Mouse (Mus musculus) midbrain, postnatal 0 days (tissue): ENCODE data around the gene Tmem132d. TPM values are rescaled to one million over a fixed set of nuclear protein-coding genes. Genes with fewer than 3 reads are reported as not detected.

Source experiments
- ATAC-seq: fragments of 200-750 bp; cut with Nextera tagmentation; 2 replicates; pipeline ENCODE4 v1.8.0; 2017; ENCODE audit warnings: moderate number of reproducible peaks, mild to moderate bottlenecking, moderate TSS enrichment, moderate library complexity; ENCODE audit not compliant: low FRiP score
- DNase-seq: peaks from one replicate; pipeline ENCODE4 v3.0.0-alpha.2; 2015; ENCODE audit warnings: low spot score
- H3K27ac ChIP-seq: fragments of 300-500 bp; sonication (generic); 2 replicates; pipeline ENCODE4 v1.5.1; 2014; ENCODE audit warnings: low read depth, mild to moderate bottlenecking, low read length, mixed read lengths
- H3K27me3 ChIP-seq: fragments of 300-500 bp; sonication (generic); 2 replicates; pipeline ENCODE4 v1.6.1; 2014; ENCODE audit warnings: low read length, control low read depth, mixed read lengths; ENCODE audit not compliant: insufficient read depth
- H3K36me3 ChIP-seq: fragments of 300-500 bp; sonication (generic); 2 replicates; pipeline ENCODE4 v1.6.1; 2014; ENCODE audit warnings: low read length, control low read depth, mixed read lengths; ENCODE audit not compliant: insufficient read depth
- H3K4me1 ChIP-seq: fragments of 300-500 bp; sonication (generic); 2 replicates; pipeline ENCODE4 v1.6.1; 2014; ENCODE audit warnings: mild to moderate bottlenecking, control low read depth, antibody characterized with exemption, low read length, mixed read lengths; ENCODE audit not compliant: insufficient read depth
- H3K4me2 ChIP-seq: fragments of 300-500 bp; sonication (generic); 2 replicates; pipeline ENCODE4 v1.6.1; 2014; ENCODE audit warnings: low read depth, mild to moderate bottlenecking, low read length, mixed read lengths; ENCODE audit not compliant: poor library complexity, severe bottlenecking
- H3K4me3 ChIP-seq: fragments of 300-500 bp; sonication (generic); 2 replicates; pipeline ENCODE4 v1.5.1; 2014; ENCODE audit warnings: low read depth, mild to moderate bottlenecking, low read length, moderate library complexity
- H3K9ac ChIP-seq: fragments of 300-500 bp; sonication (generic); replicated peaks from 2 replicates; pipeline ENCODE4 v1.6.1; 2014; ENCODE audit warnings: mild to moderate bottlenecking, low read length, moderate library complexity, mixed read lengths; ENCODE audit not compliant: poor library complexity, severe bottlenecking
- H3K9me3 ChIP-seq: fragments of 300-500 bp; sonication (generic); 2 replicates; pipeline ENCODE4 v1.6.1; 2016; ENCODE audit warnings: low read length, control low read depth
- CTCF ChIP-seq: IDR thresholded peaks from 2 replicates; pipeline ENCODE4 v1.5.1; 2016; ENCODE audit warnings: antibody characterized with exemption, mild to moderate bottlenecking
- WGBS: fragments of 180-500 bp; shearing (Covaris S2); extraction: QIAGEN DNeasy Blood & Tissue Kit; methylation state at CpG from one replicate; pipeline ENCODE4 v1.1.7; 2014; 5-methylcytosine and 5-hydroxymethylcytosine counted together
- polyA plus RNA-seq: library from polyadenylated mRNA; unstranded; fragments of >200 nt; fragmentation: Nextera tagmentation; extraction: Ambion mirVana; gene quantifications from 2 replicates; pipeline ENCODE4 v1.2.1, GENCODE M21; 2015
- total RNA-seq: library from RNA; depleted of rRNA; stranded (reverse); fragments of >200 nt; gene quantifications from 2 replicates; pipeline ENCODE4 v1.2.3, GENCODE M21; 2014

The Tmem132d gene
- total and polyA plus RNA-seq, 2 experiments from 2014 or later, result 4.0 to 14.7 TPM

DNA sequence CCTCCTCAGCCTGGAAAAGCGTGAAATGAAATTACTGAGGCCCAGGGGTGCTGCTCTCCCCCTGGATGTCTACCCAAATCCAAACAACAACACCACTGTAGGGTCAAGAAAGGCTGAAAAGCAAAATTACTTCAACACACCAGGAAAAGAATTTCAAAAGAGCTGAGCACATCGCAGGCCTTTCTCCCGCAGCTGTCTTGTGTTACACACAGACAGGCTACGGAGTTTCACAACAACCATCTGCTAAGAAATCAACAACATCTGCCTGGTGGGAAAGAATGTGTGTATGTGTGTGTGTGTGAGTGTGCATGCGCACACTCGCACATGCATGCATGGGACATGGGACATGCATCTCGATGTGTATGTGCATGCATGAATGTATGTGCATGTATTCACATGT, 100.1 kb downstream of the Tmem132d start:
- no peak for ATAC-seq
- Histone ChIP-seq H3K36me3 (no peaks in the 10 kb centered on the region), H3K9me3 (no peaks in the 10 kb centered on the region), H3K9ac (no peak overlapping the region), H3K4me1 (no peaks in the 10 kb centered on the region; the same call in 1 of the 2 replicates), H3K4me2 (no peak overlapping the region), H3K27me3 (no peaks in the 10 kb centered on the region), H3K27ac (no peak overlapping the region), H3K4me3 (no peak overlapping the region)
- DNase-seq, result no peak
- TF ChIP-seq CTCF, result no peak
- 84% methylated on average over 7 of the region's 7 CpGs for whole genome bisulfite sequencing

DNA sequence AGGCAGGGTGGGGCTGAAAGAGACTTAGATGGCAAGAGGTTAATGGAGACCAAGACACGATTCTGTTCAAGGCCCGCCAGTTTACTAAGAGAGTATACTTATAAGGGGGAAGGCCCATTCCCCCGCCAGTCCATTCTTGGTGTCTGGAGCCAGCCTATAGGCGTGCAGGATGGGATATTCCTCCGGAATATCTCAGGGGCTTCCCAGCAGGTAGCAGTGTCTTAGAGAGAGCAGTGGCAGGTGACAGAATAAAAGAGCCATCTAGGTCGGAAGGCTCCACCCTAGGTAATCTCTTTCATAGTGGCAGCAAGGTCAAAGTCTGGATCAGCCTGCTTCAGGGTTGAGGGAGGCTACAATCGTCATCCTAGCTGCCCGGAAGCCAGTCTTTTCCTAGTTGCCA, 102.5 kb downstream of the Tmem132d start:
- DNase-seq, result no peak
- Histone ChIP-seq H3K27me3 (no peaks in the 10 kb centered on the region), H3K9ac (no peak overlapping the region), H3K36me3 (no peaks in the 10 kb centered on the region), H3K27ac (no peak overlapping the region), H3K4me2 (no peak overlapping the region), H3K9me3 (no peaks in the 10 kb centered on the region), H3K4me3 (no peak overlapping the region), H3K4me1 (no peaks in the 10 kb centered on the region; the same call in 1 of the 2 replicates)
- 89% methylated on average over 8 of the region's 8 CpGs for WGBS
- ATAC-seq, result no peak
- TF ChIP-seq CTCF, result no peak

DNA sequence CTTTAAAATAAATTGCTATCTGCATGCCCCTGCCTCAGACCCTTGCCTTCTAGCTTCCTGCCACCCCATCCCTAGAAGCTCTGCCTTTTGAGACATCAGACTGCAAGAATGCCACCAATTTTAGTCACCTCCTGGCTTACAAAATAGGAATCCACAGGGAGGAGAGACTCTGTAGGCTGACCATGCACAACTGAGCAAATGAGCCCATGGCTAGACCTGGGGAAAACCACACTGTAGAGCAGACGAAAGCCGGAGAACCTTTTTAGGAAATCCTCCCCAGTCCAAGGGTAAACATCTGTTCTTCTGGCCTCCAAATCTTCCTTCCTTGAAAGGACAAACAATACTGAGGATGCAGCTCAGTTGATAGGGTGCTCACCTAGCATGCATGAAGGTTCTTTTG, 130.5 kb downstream of the Tmem132d start:
- Histone ChIP-seq H3K4me1 (no peaks in the 10 kb centered on the region), H3K27me3 (no peaks in the 10 kb centered on the region), H3K9me3 (no peaks in the 10 kb centered on the region), H3K9ac (no peak overlapping the region), H3K4me2 (no peak overlapping the region), H3K27ac (no peak overlapping the region), H3K36me3 (no peaks in the 10 kb centered on the region), H3K4me3 (no peak overlapping the region)
- TF ChIP-seq CTCF, result no peak
- ATAC-seq, result no peak
- WGBS, result 55% methylated on average over 2 of the region's 2 CpGs
- DNase-seq, result no peak

DNA sequence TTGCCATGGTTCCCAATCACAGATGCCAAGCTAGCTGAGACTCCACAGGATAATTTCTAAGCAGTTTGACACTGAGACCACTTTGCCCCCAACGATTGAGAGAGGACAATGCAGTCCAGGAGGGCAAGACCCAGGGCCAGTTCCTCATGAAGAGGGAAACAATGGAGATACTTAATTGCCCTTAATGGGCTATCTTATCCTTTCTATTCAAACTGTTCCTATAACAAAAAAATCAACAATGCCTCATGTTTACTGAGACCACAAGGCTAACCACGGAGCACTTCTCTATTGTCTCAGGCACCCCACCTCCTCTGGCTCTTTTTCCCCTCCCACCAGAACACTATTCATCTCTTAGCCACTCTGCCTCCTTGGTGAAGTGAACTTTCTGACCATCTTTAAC, 141.7 kb downstream of the Tmem132d start:
- DNase-seq, result no peak
- no peak for ATAC-seq
- Histone ChIP-seq H3K9me3 (no peaks in the 10 kb centered on the region), H3K4me3 (no peak overlapping the region), H3K27me3 (no peaks in the 10 kb centered on the region), H3K36me3 (no peaks in the 10 kb centered on the region), H3K4me2 (no peak overlapping the region), H3K27ac (no peak overlapping the region), H3K4me1 (no peaks in the 10 kb centered on the region), H3K9ac (no peak overlapping the region)
- 23% methylated on average over 2 of the region's 2 CpGs for WGBS
- no peak for TF ChIP-seq CTCF

DNA sequence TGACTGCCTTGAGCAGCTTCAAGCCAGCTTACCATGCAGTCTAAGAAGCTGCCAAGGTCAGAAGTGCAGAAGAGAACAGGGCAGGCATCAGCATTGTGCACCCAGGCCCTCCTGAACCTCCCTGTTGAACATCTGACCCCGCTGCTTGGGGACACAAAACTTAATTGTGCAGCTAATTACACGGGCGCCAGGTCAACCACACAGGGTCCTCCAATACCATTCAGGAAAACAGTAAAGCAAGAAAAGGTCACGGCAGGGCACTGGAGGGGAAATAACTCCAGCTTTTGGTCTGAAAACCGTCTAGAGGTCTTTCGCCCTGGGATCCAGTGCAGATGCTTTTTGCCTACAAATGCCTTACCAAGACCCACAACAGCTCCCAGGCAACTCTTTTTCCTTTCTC, 159.6 kb downstream of the Tmem132d start:
- TF ChIP-seq CTCF, result no peak
- WGBS, result 26% methylated on average over 6 of the region's 6 CpGs
- ATAC-seq (no peak), DNase-seq (no peak)
- Histone ChIP-seq H3K4me2 (no peak overlapping the region), H3K4me1 (no peaks in the 10 kb centered on the region), H3K9me3 (no peaks in the 10 kb centered on the region; the same call in 1 of the 2 replicates), H3K36me3 (no peaks in the 10 kb centered on the region), H3K4me3 (no peak overlapping the region), H3K27ac (no peak overlapping the region), H3K27me3 (no peaks in the 10 kb centered on the region), H3K9ac (no peak overlapping the region)

DNA sequence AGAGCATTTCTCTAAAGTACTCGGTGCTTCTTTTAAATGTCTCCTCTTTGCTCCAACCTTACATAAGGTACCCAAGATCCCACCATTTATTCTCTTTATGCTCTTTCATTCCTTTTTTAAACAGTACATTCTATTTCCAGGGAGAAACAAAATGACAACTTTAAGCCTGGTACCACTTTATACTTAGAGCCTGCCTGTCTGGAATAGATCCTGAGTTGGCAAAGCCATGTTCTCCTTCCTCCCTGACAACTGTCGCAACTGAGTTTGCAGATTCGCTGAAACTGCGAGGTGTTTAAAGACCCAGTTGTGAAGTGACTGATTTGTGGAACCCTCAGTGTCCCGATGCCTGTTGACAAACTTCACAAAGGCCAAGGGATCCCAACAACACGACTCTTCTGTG, 165.5 kb downstream of the Tmem132d start:
- no peak for TF ChIP-seq CTCF

More for the DNA sequence above, 165.5 kb downstream of the Tmem132d start:
- Histone ChIP-seq H3K36me3 (no peaks in the 10 kb centered on the region), H3K9ac (no peak overlapping the region), H3K27me3 (no peaks in the 10 kb centered on the region), H3K9me3 (no peaks in the 10 kb centered on the region; the same call in 1 of the 2 replicates), H3K4me1 (no peaks in the 10 kb centered on the region), H3K4me3 (no peak overlapping the region), H3K4me2 (no peak overlapping the region), H3K27ac (no peak overlapping the region)
- no peak for DNase-seq
- 95% methylated on average over 6 of the region's 6 CpGs for WGBS
- ATAC-seq, result no peak
